Mouse (Mus musculus) gastrocnemius, adult 2 months (tissue): ENCODE results near the gene Scn1b. TPM values are rescaled to one million over a fixed set of nuclear protein-coding genes. Genes with fewer than 3 reads are reported as not detected.

Experiments used
- DNase-seq: peaks from one replicate; pipeline ENCODE4 v3.0.0; 2022
- H3K27ac ChIP-seq: fragments of 200-600 bp; 2 replicates; pipeline ENCODE4 v1.8.1; 2022; ENCODE audit warnings: mild to moderate bottlenecking
- H3K4me3 ChIP-seq: fragments of 200-600 bp; 2 replicates; pipeline ENCODE4 v1.8.1; 2022; ENCODE audit warnings: mild to moderate bottlenecking, moderate library complexity
- CTCF ChIP-seq: fragments of 200-600 bp; IDR thresholded peaks from 2 replicates; pipeline ENCODE4 v1.8.1; 2022; ENCODE audit warnings: antibody characterized with exemption, mild to moderate bottlenecking, moderate library complexity
- intact Hi-C: fragments of 180-260 bp; cut with DNase I; formaldehyde crosslinking; loops from one replicate; pipeline ENCODE4 v1.15.1; 2025
- total RNA-seq, 2 experiments: library from RNA; stranded (reverse); gene quantifications; 2 replicates each; pipeline ENCODE4 v1.2.3; 2021

The Scn1b gene
- total RNA-seq, 2 experiments from 2014 or later, result 748 to 815 TPM

DNA sequence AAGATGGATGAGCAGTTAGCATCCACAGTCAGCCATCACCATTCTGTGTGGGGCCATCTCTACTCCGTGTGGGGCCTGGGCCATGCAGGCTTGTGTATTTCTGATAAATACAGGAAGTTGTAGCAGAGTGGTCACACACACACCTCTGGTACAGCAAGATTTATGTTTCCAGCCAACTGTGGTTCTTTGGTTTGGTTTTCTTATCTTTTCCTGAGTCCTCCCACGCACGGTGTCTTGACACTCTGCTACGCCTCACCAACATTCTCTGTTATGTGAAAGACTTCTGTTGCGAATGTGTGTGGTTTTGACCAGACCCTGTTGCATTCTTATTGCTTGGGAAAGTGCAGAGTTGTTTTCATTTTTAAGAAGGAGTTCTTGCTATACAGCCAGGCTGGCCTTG lies 34.0 kb upstream of the Scn1b start:
- no peak for DNase-seq
- intact Hi-C loops, result no loop called here
- Histone ChIP-seq H3K4me3 (no peak overlapping the region), H3K27ac (no peak overlapping the region)
- TF ChIP-seq CTCF, result no peak

DNA sequence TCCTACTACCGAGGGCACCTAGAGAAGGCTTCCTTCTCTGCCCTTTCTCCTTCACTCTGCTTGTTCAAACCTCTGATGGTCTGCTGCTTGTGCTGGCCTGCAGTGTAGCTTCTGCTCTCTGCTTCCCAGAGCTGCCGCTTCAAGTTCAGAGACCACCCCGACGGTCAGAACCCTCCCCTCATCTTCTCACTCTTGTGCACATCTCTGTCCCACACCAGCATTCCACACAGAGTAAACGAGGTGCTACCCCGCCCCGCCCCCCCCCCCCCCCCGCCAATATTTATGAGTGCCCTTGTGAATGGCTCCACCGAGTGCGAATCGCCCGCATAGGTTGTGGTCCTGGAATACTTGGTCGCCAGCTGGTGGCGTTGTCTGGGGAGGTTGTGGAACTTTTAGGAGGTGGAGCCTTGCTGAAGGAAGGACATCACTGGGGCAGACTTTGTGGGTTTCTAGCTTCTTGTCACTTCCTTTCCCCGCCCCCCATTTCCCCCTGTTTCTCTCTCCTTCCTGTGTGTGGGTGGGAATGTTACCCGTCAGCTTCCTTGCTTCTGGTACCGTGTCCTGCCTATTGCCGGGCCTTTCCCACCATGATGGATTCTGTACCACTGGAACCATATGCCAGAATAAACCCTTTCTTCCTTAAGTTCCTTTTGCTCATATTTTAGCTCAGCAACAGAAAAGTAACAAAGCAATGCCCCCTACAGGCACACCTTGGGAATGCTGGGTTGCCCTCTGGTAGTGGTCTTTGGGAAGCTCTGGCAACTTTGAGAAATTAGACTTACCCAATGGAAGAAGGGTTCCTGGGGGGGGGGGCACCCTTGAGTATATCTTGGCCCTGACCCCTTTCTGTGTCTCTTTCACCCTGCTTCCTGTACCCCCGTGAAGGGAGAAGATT lies 29.5 kb upstream of the Scn1b start:
- peak; percentile 61 for TF ChIP-seq CTCF
- Histone ChIP-seq H3K27ac (peak overlapping the region; percentile 95), H3K4me3 (peak overlapping the region; percentile 69)
- intact Hi-C loops, result loop anchor here (5.0 to 10.0 kb wide), 2 partner anchors 54 to 101 kb away; partner anchors contain the start of genes Fxyd1, Fxyd7 and Lgi4
- DNase-seq, result peak; percentile 55

DNA sequence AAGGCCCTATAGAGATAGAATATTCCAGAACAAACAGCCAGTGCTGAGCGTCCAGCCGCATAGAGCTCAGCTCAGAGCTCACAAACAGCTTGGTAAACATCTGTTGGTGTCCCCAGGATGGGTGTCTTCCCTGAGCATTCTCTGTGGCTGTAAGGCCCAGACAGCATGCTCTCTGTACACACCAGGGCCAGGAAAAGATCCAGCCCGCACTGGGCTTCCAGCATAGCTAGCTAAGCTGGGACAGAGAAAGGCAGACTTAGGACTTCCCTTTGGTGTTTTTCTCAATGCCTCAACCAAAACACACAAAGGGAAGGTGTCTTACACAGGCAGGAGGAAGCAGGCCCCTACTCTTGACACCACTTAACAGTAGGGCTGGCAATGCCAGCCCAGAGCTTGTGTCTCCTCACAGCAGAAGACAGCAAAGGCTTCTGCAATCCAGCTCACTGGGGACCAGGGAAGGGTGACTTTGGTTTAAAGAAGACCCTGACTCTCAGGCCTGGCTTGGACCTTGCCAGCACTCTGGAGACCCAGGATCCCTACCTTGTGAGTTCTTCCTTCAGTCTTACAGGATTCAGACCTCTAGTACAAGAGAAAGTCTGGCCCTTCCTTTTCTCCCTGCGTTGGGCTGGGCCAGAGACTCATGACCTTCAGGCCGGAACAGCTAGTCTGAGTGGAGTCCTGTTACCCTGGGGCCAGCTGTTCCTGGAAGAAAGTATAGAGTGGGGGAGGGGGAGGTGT lies 28.7 kb upstream of the Scn1b start, which contains the start of gene Gramd1a:
Gene Gramd1a (minus strand): TSS at position 601 of the 738 bp plus-strand sequence.
- Histone ChIP-seq H3K4me3 (peak within 1 kb of the TSS; percentile 69), H3K27ac (peak within 1 kb of the TSS; percentile 95)
- no peak for TF ChIP-seq CTCF
- intact Hi-C loops, result loop anchor here (2.0 to 10.0 kb wide), 3 partner anchors 25 to 101 kb away; partner anchors contain the start of genes Fxyd1, Fxyd7 and Lgi4
- DNase-seq, result peak; percentile 78

DNA sequence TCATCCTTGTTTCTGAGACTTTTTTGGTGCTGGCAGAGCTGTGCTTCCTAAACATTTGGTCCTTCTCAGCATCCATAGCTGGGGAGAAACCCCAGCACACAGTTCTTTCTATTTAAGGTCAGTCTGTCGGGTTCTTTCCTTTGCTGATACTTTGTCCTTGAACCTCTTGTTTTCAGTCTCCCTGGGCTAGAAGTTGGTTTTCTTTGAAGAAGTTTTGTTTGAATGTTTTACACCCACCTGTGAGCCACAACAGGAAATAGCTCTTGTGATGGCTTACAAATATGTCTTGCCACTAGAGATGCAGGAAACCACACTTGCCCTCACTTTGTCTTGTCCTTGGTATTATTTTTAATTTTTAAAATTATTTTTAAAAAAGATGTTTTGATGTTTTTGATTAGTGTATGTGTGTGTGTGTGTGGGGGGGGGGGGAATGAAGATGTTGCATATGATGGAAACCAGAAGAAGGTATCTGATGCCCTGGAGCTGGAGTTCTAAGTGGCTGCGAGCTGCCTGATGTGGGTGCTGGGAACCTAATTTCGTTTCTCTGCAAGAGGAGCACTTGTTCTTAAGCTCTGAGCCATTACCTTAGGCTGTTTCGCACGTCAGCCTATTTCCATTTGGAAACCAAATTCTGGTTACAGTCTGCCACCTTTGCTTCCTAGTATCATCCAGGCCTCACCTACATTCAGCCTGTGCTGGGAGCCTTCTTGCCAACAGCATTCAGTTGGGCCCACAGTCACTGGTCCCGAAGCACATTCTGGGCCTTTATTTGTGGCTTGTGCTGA lies 26.9 kb upstream of the Scn1b start:
- no peak for TF ChIP-seq CTCF
- intact Hi-C loops, result loop anchor here (2.0 to 10.0 kb wide), 2 partner anchors 23 to 99 kb away; partner anchors contain the start of genes Fxyd1, Fxyd7 and Lgi4

DNA sequence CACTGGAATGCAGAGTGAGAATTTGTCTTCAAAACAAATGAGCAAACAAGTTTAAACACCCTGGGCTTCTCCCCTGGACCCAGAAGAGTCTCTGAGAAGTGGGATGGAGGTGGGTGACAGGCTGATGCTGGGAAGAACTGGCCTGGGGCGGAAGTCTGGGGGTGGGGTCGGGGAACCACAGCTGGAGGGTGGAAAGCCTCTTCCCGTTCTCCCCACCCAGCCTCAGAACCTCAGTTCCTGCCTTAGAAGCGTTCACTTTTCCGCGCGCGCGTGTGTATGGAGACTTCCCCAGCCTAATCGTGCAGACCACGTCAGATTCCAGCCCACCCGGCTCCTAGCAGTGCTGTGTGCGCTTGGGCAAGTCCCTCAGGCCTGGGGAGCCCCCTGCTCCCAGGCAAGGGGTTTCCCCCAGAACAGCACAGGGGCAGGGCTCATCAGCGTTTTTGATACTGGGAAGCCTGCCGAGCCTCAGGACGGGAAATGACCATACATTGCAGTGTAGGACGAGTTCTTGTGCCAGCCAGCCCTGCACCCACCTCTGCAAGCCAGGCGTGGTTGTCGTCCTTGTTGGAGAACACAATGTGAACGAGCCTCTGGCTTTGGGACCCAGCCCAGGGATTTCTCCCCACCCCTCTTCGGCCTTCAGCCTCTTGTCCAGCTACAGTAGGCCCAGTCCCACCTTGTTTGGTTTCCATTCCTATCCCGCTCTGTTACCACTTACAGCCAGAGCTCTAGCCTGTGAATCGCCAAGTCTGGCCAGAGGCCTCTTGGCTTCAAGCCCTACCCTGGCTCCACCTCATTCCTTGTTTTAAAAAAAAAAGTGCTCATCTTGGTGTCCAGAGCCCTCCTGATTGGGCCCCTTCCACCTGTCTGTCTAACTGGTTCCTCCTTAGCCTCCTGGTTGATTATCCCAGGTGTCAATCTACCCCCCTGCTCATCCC lies 24.8 kb upstream of the Scn1b start:
- intact Hi-C loops, result loop anchor here (10.0 kb wide), 1 partner anchor 97 kb away; the partner anchor contains the start of genes Fxyd1, Fxyd7 and Lgi4
- Histone ChIP-seq H3K27ac (peak overlapping the region; percentile 95), H3K4me3 (peak overlapping the region; percentile 96)
- no peak for TF ChIP-seq CTCF
- peak; percentile 72 for DNase-seq

More for the DNA sequence above, 26.9 kb upstream of the Scn1b start:
- Histone ChIP-seq H3K4me3 (peak overlapping the region; percentile 69), H3K27ac (peak overlapping the region; percentile 95)
- no peak for DNase-seq

DNA sequence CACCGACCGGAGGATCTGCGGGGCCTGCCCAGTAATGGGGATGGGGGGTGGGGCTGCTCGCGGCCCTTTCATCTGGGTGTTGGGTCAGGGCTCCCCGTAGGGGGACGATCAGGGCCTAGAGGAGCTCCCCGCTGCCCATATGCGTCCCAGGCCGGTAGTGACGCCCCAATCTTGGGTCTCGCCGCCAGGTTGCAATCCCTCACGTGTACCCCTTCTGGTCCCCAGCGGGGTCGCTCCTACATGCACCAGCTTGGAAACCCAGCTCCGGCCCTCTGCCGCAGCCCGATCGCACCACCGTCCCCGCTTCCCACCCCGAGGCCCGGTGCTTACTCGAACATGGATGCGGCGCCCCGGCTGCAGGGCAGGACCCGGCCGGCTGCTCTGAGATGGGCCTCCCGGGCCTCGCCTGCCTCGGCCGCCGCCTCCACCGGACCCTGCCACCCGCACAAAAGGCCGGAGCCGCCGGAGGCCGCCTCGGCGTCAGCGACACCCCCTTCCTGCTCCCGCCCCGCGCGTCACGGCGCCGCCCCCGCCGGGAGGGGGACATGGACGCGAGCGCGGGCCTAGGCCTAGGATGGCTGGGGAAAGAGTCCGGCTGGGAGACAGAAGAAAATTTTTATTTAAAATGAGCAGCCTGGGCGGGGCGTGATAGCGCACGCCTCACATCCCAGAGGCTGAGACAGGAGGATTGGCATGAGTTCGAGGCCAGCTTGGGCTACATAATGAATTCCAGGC lies 23.9 kb upstream of the Scn1b start:
- intact Hi-C loops, result loop anchor here (10.0 kb wide), 1 partner anchor 96 kb away; the partner anchor contains the start of genes Fxyd1, Fxyd7 and Lgi4
- H3K27ac ChIP-seq, result peak overlapping the region; percentile 95
- no peak for TF ChIP-seq CTCF
- peak; percentile 94 for DNase-seq
- H3K4me3 ChIP-seq, result peak overlapping the region; percentile 96

DNA sequence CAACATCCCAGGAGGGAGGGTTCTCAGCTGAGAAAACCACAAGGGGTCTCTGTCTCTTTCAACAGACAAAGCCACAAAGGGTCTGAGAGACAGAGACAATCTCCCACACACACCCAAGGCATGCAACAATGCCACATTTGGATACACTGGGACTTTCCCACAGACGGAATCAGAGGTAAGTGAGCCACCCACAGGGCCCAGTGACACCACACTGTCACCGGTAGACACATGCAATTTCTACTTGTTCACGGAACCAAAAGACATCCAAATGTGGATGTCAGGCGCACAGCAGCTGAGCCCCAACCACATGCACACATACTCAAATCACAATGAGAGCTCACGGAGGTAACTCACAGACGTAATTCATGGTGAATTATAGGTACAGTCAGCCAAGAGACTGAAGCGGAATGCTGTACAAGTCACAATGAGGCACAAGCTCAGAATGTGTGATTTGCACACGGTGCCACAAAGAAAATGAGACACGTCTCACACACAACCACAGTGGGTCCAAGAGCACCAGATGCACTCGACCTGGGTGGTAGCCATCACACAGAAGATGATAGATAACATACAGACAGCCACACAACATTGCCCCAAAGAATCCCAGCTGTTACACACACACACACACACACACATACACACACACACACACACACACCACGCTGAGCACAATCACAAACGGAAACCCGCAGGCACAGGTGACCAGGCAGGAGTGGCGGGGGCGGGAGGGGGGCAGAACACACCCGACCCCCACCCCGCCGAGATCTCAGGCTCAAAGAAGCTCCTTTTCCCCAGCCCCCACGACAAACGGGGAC lies 23.2 kb upstream of the Scn1b start:
- intact Hi-C loops, result loop anchor here (10.0 kb wide), 1 partner anchor 95 kb away; the partner anchor contains the start of genes Fxyd1, Fxyd7 and Lgi4
- peak overlapping the region; percentile 96 for H3K4me3 ChIP-seq
- H3K27ac ChIP-seq, result peak overlapping the region; percentile 95
- TF ChIP-seq CTCF, result no peak
- no peak for DNase-seq

DNA sequence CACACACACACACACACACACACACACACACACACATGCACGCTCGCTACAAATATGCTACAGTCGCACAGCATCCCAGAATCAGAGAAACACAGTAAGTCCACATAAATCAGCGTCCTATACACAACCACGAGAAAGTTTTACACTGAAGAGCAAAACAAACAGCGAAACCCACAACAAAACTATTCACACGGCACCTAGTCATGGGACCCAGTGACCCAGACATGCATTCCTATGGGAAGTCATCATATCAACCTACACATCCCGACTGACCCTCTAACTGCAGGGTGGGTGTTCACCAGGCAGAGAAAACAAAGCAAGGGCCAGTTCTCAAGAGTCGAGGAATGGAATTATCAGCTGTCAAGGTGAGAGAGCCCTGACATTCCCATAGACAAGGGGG lies 22.5 kb upstream of the Scn1b start:
- no peak for TF ChIP-seq CTCF
- intact Hi-C loops, result no loop called here

DNA sequence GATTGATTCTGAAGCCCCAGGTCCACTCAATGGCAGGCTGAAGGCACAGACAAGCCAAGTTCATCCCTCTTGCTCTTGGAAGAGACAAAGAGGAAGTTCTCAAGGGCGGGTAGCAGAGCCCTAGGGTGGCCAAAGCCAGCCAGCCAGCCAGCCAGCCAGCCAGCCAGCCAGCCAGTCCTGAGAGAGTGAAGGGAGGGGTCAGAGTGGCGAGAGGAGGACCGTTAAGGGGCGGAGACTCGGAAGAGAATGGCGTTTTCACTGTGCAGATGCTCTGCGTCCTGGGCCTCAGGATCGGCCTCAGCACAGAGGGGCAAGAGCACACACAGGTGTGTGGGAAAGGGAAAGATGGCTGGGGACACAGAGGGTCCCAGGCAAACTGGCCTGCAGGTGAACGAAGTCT lies 22.0 kb upstream of the Scn1b start:
- Histone ChIP-seq H3K27ac (peak overlapping the region; percentile 95), H3K4me3 (peak overlapping the region; percentile 96)
- peak; percentile 87 for DNase-seq
- intact Hi-C loops, result no loop called here
- TF ChIP-seq CTCF, result no peak

More for the DNA sequence above, 22.5 kb upstream of the Scn1b start:
- peak overlapping the region; percentile 96 for H3K4me3 ChIP-seq
- no peak for DNase-seq
- H3K27ac ChIP-seq, result peak overlapping the region; percentile 95
